Mouse (Mus musculus) 416B (cell line): ENCODE measurements around the gene Myo1c.

Experiments
- DNase-seq: peaks from one replicate; pipeline ENCODE4 v3.0.0; 2011; ENCODE audit warnings: low read depth

Gene Myo1c

DNA sequence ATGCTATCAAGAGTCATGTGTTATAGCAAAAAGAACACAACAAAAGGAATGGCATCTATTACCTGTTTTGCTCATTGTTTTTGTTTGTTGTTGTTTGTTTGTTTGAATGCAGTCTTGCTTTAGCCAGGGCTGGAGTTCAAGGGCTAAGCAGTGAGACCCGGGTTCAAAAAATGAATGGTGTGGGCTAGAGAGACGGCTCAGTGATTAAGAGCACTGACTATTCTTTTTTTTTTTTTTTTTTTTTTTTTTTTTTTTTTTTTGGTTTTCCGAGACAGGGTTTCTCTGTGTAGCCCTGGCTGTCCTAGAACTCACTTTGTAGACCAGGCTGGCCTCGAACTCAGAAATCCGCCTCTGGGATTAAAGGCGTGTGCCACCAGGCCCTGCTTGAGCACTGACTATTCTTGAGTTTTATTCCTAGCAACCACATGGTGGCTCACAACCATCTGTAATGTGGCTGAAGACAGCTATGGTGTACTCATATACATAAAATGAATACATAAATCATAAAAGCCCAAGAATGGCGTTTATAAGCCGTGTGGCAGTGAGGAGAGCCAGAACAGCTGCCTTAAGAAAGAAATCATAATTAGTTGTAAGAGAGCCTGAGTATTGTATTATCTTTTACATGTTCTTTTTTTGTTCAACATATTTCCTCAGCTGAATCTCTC, 66.5 kb downstream of the Myo1c start:
- no peak for DNase-seq

DNA sequence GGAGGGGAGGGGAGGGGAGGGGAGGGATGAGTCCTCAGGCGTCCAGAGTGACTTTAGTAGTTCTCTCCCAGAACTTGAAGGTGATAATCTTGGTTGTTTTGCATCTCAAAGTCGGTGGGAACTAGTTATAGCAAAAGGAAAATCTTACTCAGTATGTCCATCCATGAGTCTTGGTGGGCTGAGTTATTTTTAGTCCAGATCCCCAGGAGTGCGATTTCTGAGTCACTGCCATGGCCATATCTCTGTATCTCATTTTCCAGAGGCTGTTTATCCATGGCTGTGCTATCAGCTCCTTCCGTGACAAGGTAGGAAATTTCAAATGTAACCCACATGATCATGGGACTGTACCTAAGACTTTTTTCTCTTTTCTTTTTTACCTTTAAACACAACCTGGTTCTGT, 72.0 kb downstream of the Myo1c start:
- DNase-seq = no peak
